Mouse (Mus musculus): ENCODE data around the gene Rpgr. TPM values are rescaled to one million over a fixed set of nuclear protein-coding genes. Genes with fewer than 3 reads are reported as not detected.

Gene Rpgr
- total RNA-seq, 2 experiments from 2014 or later = 2.5 to 3.9 TPM

DNA sequence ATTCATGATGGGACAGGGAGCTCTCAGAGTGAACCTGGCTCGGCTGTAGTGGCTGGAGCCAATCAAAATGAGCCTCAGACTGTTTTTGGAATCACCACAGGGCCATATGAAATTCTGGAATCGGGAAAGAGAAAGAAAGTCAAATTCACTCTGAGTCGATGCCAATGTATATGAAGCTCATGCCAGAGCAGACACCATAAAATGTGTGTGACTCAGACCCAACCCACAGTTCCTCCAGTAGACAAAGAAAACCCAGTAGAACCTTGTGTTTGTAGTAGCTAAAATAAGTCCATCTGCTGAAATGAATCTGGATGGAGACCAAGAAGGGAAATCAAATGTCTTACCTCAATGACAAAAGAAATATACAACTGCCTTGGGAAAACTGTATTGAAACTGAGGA is 142.8 kb downstream of the Rpgr start:
- DNase-seq = no peak

DNA sequence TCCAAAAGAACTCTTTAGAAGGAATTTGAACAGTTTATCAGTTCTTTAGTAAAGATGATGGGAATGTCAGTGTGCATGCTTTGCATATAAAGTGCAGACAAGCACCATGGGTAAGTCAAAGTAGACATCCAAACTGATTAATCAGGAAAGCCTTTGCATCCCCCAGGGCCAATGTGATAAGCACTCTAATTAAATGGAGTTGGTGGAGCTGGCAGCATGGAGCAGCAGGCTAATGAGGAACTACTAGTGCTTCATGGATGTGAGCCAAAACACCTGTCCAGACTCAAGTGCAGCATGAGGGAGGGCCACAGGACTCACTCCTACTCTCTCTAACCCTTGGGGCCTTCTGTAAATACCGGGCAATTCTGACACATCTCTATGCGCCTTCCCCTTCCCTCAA is 145.2 kb downstream of the Rpgr start:
- no peak for DNase-seq

- DNase-seq = peak in 1 of 2 experiments; percentile 14
These were observed 146.0 kb downstream of the Rpgr start for GRCm38 (mm10) chrX:10070689-10071088.

DNA sequence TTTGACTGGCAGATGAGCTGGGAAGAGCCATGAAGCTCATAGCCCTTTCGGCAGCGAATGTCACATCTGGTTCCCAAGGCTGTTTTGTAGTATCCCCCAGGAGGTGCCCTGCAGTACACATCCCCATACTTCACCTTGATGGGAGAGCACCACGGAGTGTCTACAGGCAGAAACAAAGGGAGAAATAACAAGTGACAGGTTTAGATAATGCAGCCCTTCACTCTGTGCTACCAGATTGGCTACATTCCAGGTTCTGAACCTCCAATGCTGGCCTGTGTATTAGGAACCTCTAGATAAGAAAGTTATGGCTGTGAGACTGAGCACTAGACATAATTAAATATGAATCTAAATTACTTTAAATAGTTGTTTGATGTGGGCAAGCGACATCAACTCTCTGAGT is 147.3 kb downstream of the Rpgr start:
- no peak for DNase-seq

- peak in 1 of 2 experiments; percentile 30 for DNase-seq
These were observed 152.9 kb downstream of the Rpgr start for GRCm38 (mm10) chrX:10063781-10064180.

DNA sequence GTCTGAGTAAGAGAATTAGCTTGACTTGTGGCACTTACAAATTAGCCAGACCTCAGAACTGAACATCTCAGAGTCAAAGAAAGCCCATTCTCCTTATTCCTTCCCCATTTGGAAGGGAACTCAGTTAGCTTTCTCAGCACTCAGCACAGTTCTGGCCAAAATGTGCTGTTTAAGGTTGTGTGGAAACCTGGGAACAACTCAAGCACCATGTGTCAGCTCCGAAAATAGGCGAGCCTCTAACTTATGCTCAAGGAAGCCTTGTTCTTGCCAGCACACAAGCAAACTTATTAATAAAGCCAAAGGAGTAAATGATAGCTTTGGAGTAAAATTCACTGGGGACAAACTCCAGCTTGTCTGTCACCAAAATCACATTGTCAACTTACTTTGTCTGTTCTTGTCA is 153.4 kb downstream of the Rpgr start:
- peak; percentile 10 to 16 for DNase-seq

DNA sequence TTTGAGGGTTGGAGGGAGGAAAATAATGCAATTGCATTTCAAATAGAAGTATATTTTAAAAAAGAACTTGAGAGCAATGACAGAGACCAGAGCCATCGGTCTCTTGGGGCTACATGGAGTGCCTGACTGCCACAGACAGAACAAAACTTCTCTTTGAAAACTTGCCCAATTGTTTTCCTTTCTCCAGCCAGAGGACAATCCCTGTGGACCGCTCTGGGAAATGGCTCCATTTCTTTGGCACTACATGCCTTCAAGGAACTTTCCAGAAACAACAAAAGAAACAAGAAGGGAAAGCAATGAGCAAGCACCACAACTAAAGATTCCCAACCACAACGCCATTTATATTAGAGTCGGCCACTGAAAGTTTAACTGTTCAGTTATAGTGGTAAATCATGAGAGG is 154.5 kb downstream of the Rpgr start:
- DNase-seq = peak; percentile 33 to 40

- peak in 1 of 2 experiments; percentile 21 for DNase-seq
These were observed 182.1 kb downstream of the Rpgr start for GRCm38 (mm10) chrX:10034666-10035065.

Other genes starting within 250 kb of the Rpgr start
- 1 to 10 TPM; 2.9 to 3.4 TPM for gene Srpx, start 99.2 kb downstream of the Rpgr start, total RNA-seq (2021)
- not detected for gene Otc, start 35.4 kb upstream of the Rpgr start, total RNA-seq (2021)